ENCODE assay signal across 23 mouse cellular contexts in the genomic region with DNA sequence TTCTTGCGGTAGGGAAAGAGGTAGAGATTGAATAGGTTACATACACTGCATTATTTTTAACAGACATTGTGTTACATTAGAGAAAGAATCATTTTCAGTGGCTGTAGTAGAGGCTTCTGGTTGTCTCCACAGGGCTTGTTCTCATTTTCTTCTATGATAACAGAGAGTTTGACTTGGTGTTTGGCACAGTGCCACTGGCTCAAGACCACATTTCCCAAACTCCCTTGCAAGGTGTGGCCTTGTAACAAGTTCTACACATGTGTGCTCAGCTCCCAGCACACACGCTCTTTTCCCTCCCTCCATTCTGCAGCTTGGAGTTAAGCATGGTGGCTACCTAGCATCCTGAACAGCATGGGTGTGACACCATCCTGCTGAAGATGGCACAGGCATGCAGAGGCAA.
DNase-seq lines count a peak whose midpoint lies in the region; ATAC-seq and TF ChIP-seq lines count a peak whose summit lies in the region.
"Had no signal": no experiment of that assay in that cellular context is flagged by ENCODE, and none has a peak within 500 bp of the region (broad histone marks: within the 10 kb centered on the region; RNA-seq: fewer than 3 reads in every experiment).

No protein-coding gene starts in this region.

- no peak overlapping the region for H3K9ac ChIP-seq in midbrain, embryonic 11.5 days (ENCODE audit: low read length)
- H3K9ac ChIP-seq in midbrain, embryonic 16.5 days (ENCODE audit: low read depth, low read length) = no peak overlapping the region
- no peak overlapping the region for H3K9ac ChIP-seq in embryonic facial prominence, embryonic 14.5 days (ENCODE audit: low read depth, low read length)
- H3K9ac ChIP-seq: embryonic facial prominence, embryonic 13.5 days; forebrain, postnatal 0 days; hindbrain, embryonic 12.5 days; hindbrain, embryonic 15.5 days had no signal

- H3K9me3 ChIP-seq in midbrain, embryonic 11.5 days (ENCODE audit: control insufficient read depth, low read length) = no peaks in the 10 kb centered on the region
- H3K9me3 ChIP-seq in midbrain, embryonic 16.5 days (replicated peaks; ENCODE audit: control insufficient read depth, low read length, poor library complexity, severe bottlenecking) = no peaks in the 10 kb centered on the region
- no peaks in the 10 kb centered on the region for H3K9me3 ChIP-seq in embryonic facial prominence, embryonic 14.5 days (ENCODE audit: control insufficient read depth, low read length)
- H3K9me3 ChIP-seq: embryonic facial prominence, embryonic 13.5 days; hindbrain, embryonic 12.5 days; hindbrain, embryonic 15.5 days had no signal

- peak overlapping the region; percentile 92; the same call in 1 of the 2 replicates for H3K27ac ChIP-seq in layer of hippocampus, adult 2 months
- H3K27ac ChIP-seq in midbrain, embryonic 11.5 days (ENCODE audit: low read depth, low read length) = no peak overlapping the region
- H3K27ac ChIP-seq in midbrain, embryonic 16.5 days (ENCODE audit: low read length) = no peak overlapping the region
- no peak overlapping the region for H3K27ac ChIP-seq in embryonic facial prominence, embryonic 14.5 days (replicated peaks; ENCODE audit: low read depth, low read length)
- H3K27ac ChIP-seq: embryonic facial prominence, embryonic 13.5 days; gastrocnemius, adult 2 months; hindbrain, embryonic 12.5 days; hindbrain, embryonic 15.5 days had no signal

- no peak for ATAC-seq in midbrain, embryonic 11.5 days (ENCODE audit: low FRiP score)
- no peak for ATAC-seq in midbrain, embryonic 16.5 days
- ATAC-seq in embryonic facial prominence, embryonic 14.5 days (ENCODE audit: low read depth) = no peak
- ATAC-seq: CD4-positive, CD25-positive, alpha-beta regulatory T cell, adult 4 months; forebrain, embryonic 14.5 days; Patski had no signal

- 96% methylated on average over 2 of the region's 2 CpGs for WGBS in midbrain, embryonic 11.5 days
- 88% methylated on average over 2 of the region's 2 CpGs for WGBS in midbrain, embryonic 16.5 days
- WGBS in embryonic facial prominence, embryonic 14.5 days = 33% methylated on average over 2 of the region's 2 CpGs

- no peaks in the 10 kb centered on the region for H3K4me1 ChIP-seq in midbrain, embryonic 11.5 days (ENCODE audit: control insufficient read depth, insufficient read depth, low read length)
- no peaks in the 10 kb centered on the region for H3K4me1 ChIP-seq in midbrain, embryonic 16.5 days (ENCODE audit: control insufficient read depth, insufficient read depth, low read length)
- H3K4me1 ChIP-seq in embryonic facial prominence, embryonic 14.5 days (ENCODE audit: control insufficient read depth, insufficient read depth, low read length) = peaks cover 13% of the 10 kb centered on the region; the same call in 1 of the 2 replicates
- H3K4me1 ChIP-seq: hindbrain, embryonic 12.5 days; hindbrain, embryonic 15.5 days had no signal

- no peak for DNase-seq in layer of hippocampus, adult 2 months (ENCODE audit: low spot score in 2 of 2)
- no peak for DNase-seq in layer of hippocampus, adult 9-10 months (ENCODE audit: low spot score)
- DNase-seq in midbrain, embryonic 11.5 days (ENCODE audit: low spot score, missing footprints) = peak; percentile 39
- peak; percentile 56 for DNase-seq in embryonic facial prominence, embryonic 14.5 days (ENCODE audit: low spot score)
- DNase-seq in urinary bladder, postnatal 14 days (ENCODE audit: low spot score) = no peak
- DNase-seq in spleen, adult 12 weeks (ENCODE audit: low spot score) = no peak
- DNase-seq: adrenal gland, postnatal 10 days; adrenal gland, postnatal 36 days; cerebellum, adult 18-20 months; cerebellum, adult 9-10 months; cerebellum, postnatal 14 days; forebrain, postnatal 0 days; gastrocnemius, adult 2 months; gastrocnemius, postnatal 14 days; heart, adult 11 months had no signal

- H3K4me3 ChIP-seq in layer of hippocampus, adult 2 months = no peak overlapping the region
- H3K4me3 ChIP-seq in midbrain, embryonic 11.5 days (ENCODE audit: low read depth, low read length) = no peak overlapping the region
- no peak overlapping the region for H3K4me3 ChIP-seq in midbrain, embryonic 16.5 days (ENCODE audit: low read depth, low read length)
- H3K4me3 ChIP-seq in embryonic facial prominence, embryonic 14.5 days (ENCODE audit: low read depth, low read length) = no peak overlapping the region
- H3K4me3 ChIP-seq: embryonic facial prominence, embryonic 13.5 days; gastrocnemius, adult 2 months; hindbrain, embryonic 12.5 days; hindbrain, embryonic 15.5 days had no signal

- H3K27me3 ChIP-seq in midbrain, embryonic 11.5 days (ENCODE audit: control insufficient read depth, insufficient read depth, low read length) = no peaks in the 10 kb centered on the region
- H3K27me3 ChIP-seq in midbrain, embryonic 16.5 days (ENCODE audit: control insufficient read depth, insufficient read depth, low read depth, low read length) = no peaks in the 10 kb centered on the region
- H3K27me3 ChIP-seq in embryonic facial prominence, embryonic 14.5 days (replicated peaks; ENCODE audit: control insufficient read depth, insufficient read depth, low read length) = no peaks in the 10 kb centered on the region
- H3K27me3 ChIP-seq: hindbrain, embryonic 12.5 days; hindbrain, embryonic 15.5 days; Patski had no signal

- no peak for TF ChIP-seq CTCF in layer of hippocampus, adult 2 months (conservative IDR thresholded peaks at IDR 0.05)

- H3K4me2 ChIP-seq in midbrain, embryonic 11.5 days = no peak overlapping the region
- no peak overlapping the region for H3K4me2 ChIP-seq in midbrain, embryonic 16.5 days (ENCODE audit: low read length)
- H3K4me2 ChIP-seq in embryonic facial prominence, embryonic 14.5 days (ENCODE audit: low read depth, low read length) = no peak overlapping the region
- H3K4me2 ChIP-seq: embryonic facial prominence, embryonic 13.5 days; heart, embryonic 11.5 days; hindbrain, embryonic 12.5 days; hindbrain, embryonic 15.5 days had no signal

- H3K36me3 ChIP-seq in midbrain, embryonic 11.5 days (ENCODE audit: control insufficient read depth, insufficient read depth, low read length) = no peaks in the 10 kb centered on the region
- H3K36me3 ChIP-seq in midbrain, embryonic 16.5 days (ENCODE audit: control insufficient read depth, insufficient read depth, low read length) = no peaks in the 10 kb centered on the region
- H3K36me3 ChIP-seq in embryonic facial prominence, embryonic 14.5 days (ENCODE audit: control insufficient read depth, insufficient read depth, low read length) = no peaks in the 10 kb centered on the region
- H3K36me3 ChIP-seq: embryonic facial prominence, embryonic 13.5 days; hindbrain, embryonic 12.5 days; hindbrain, embryonic 15.5 days had no signal

Comparison
In these comparisons a context has a peak if more than half of its experiments do, and no peak if none do; other contexts are left out.
1. DNase-seq: peak in midbrain, embryonic 11.5 days (single experiment) and embryonic facial prominence, embryonic 14.5 days (single experiment); none in layer of hippocampus, adult 2 months (0 of 2), layer of hippocampus, adult 9-10 months (single experiment), urinary bladder, postnatal 14 days (single experiment) and spleen, adult 12 weeks (single experiment).